Mouse (Mus musculus) cortical plate, adult 2 months (tissue): ENCODE measurements around the gene Otol1. TPM values are rescaled to one million over a fixed set of nuclear protein-coding genes. Genes with fewer than 3 reads are reported as not detected.

Experiments
- H3K27ac ChIP-seq: fragments of 200-500 bp; 2 replicates; pipeline ENCODE4 v1.5.1; 2012; ENCODE audit warnings: low read length, control low read depth, inconsistent platforms; ENCODE audit not compliant: insufficient read depth
- H3K4me1 ChIP-seq: fragments of 200-500 bp; 2 replicates; pipeline ENCODE4 v1.6.1; 2011; ENCODE audit warnings: low read length; ENCODE audit not compliant: control insufficient read depth, insufficient read depth
- H3K4me3 ChIP-seq: fragments of 200-500 bp; 2 replicates; pipeline ENCODE4 v1.5.1; 2011; ENCODE audit warnings: mild to moderate bottlenecking, low read length, control low read depth; ENCODE audit not compliant: insufficient read depth
- CTCF ChIP-seq: fragments of 200-500 bp; IDR thresholded peaks from 2 replicates; pipeline ENCODE4 v1.5.1; 2011; ENCODE audit warnings: mild to moderate bottlenecking, control low read depth, low read length; ENCODE audit not compliant: insufficient read depth; ENCODE audit errors: extremely low read depth
- POLR2A ChIP-seq: fragments of 200-500 bp; IDR thresholded peaks from 2 replicates; pipeline ENCODE4 v1.6.1; 2011; ENCODE audit warnings: mild to moderate bottlenecking, low read length, control low read depth; ENCODE audit not compliant: insufficient read depth; ENCODE audit errors: extremely low read depth
- polyA plus RNA-seq: library from polyadenylated mRNA; depleted of rRNA; stranded (reverse); fragments of >200 nt; gene quantifications from 2 replicates; pipeline ENCODE4 v1.2.3, GENCODE M21; 2012; rRNA removed

The Otol1 gene
- not detected in 2 replicates for polyA plus RNA-seq

- Histone ChIP-seq H3K27ac (no peak within 1 kb of the TSS), H3K4me1 (no peaks in the 10 kb centered on the region), H3K4me3 (no peak within 1 kb of the TSS)
- no peak for TF ChIP-seq CTCF
- TF ChIP-seq POLR2A: no peak
Measured at GRCm38 (mm10) chr3:70007313-70007712, at the start of gene Otol1. TSS of gene Otol1 (plus strand) at chr3:70007613.

- H3K4me1 ChIP-seq: no peaks in the 10 kb centered on the region
- no peak overlapping the region for H3K27ac ChIP-seq
- no peak overlapping the region for H3K4me3 ChIP-seq
- TF ChIP-seq CTCF (peak; percentile 46; the same call in 1 of the 2 replicates), POLR2A (no peak)
Measured at GRCm38 (mm10) chr3:69962187-69962586, 45.2 kb upstream of the Otol1 start.

- TF ChIP-seq CTCF (no peak), POLR2A (no peak)
- no peaks in the 10 kb centered on the region for H3K4me1 ChIP-seq
- no peak overlapping the region for H3K27ac ChIP-seq
- H3K4me3 ChIP-seq: no peak overlapping the region
Measured at GRCm38 (mm10) chr3:69971482-69972097, 35.8 kb upstream of the Otol1 start.

GRCm38 (mm10) chr3:69978092-69978491 is 29.3 kb upstream of the Otol1 start:
- Histone ChIP-seq H3K27ac (no peak overlapping the region), H3K4me3 (no peak overlapping the region), H3K4me1 (no peaks in the 10 kb centered on the region)
- TF ChIP-seq POLR2A (no peak), CTCF (no peak)

- TF ChIP-seq POLR2A (no peak), CTCF (no peak)
- H3K4me3 ChIP-seq: no peak overlapping the region
- H3K4me1 ChIP-seq: no peaks in the 10 kb centered on the region
- H3K27ac ChIP-seq: no peak overlapping the region
Measured at GRCm38 (mm10) chr3:69993806-69994205, 13.6 kb upstream of the Otol1 start.

- H3K4me1 ChIP-seq: no peaks in the 10 kb centered on the region
- no peak overlapping the region for H3K27ac ChIP-seq
- H3K4me3 ChIP-seq: no peak overlapping the region
- no peak for TF ChIP-seq POLR2A
- no peak for TF ChIP-seq CTCF
Measured at GRCm38 (mm10) chr3:70001540-70001939, 5.9 kb upstream of the Otol1 start.

- TF ChIP-seq CTCF (no peak), POLR2A (no peak)
- Histone ChIP-seq H3K4me1 (no peaks in the 10 kb centered on the region), H3K4me3 (no peak overlapping the region), H3K27ac (no peak overlapping the region)
Measured at GRCm38 (mm10) chr3:70003126-70003764, 4.2 kb upstream of the Otol1 start.

- Histone ChIP-seq H3K27ac (no peak overlapping the region), H3K4me3 (no peak overlapping the region), H3K4me1 (no peaks in the 10 kb centered on the region)
- TF ChIP-seq POLR2A (no peak), CTCF (0 out of 2 replicates have a peak, but pooled peaks have one; percentile 32)
Measured at GRCm38 (mm10) chr3:70003955-70004354, 3.5 kb upstream of the Otol1 start.

- no peak overlapping the region for H3K27ac ChIP-seq
- no peak overlapping the region for H3K4me3 ChIP-seq
- TF ChIP-seq POLR2A (no peak), CTCF (no peak)
Measured at GRCm38 (mm10) chr3:70004379-70004778, 3.0 kb upstream of the Otol1 start.

GRCm38 (mm10) chr3:70012641-70013040 is 5.2 kb downstream of the Otol1 start:
- no peak for TF ChIP-seq CTCF
- no peak for TF ChIP-seq POLR2A
- Histone ChIP-seq H3K4me3 (no peak overlapping the region), H3K27ac (no peak overlapping the region), H3K4me1 (no peaks in the 10 kb centered on the region)

More at GRCm38 (mm10) chr3:70004379-70004778, 3.0 kb upstream of the Otol1 start:
- H3K4me1 ChIP-seq: no peaks in the 10 kb centered on the region
